Mouse (Mus musculus): ENCODE measurements at regions not wholly inside any gene's neighbourhood (a gene's known extent, or its start where the extent isn't known, plus 50 kb on each side); places are given as distances from the start of the nearest gene placed in this dataset.

- no peak overlapping the region for H3K9ac ChIP-seq (ENCODE audit: low read depth, low read length)
- no peak overlapping the region for H3K4me3 ChIP-seq (ENCODE audit: low read depth, low read length)
- no peaks in the 10 kb centered on the region for H3K27me3 ChIP-seq (ENCODE audit: control insufficient read depth, insufficient read depth, low read depth, low read length)
- no peak for ATAC-seq
- no peak overlapping the region for H3K4me2 ChIP-seq (ENCODE audit: low read length)
- H3K27ac ChIP-seq (ENCODE audit: low read length): no peak overlapping the region
- no peaks in the 10 kb centered on the region for H3K4me1 ChIP-seq (ENCODE audit: control insufficient read depth, insufficient read depth, low read length)
- H3K36me3 ChIP-seq (ENCODE audit: control insufficient read depth, insufficient read depth, low read length): no peaks in the 10 kb centered on the region
- 93% methylated on average over 8 of the region's 8 CpGs for WGBS
- H3K9me3 ChIP-seq (replicated peaks; ENCODE audit: control insufficient read depth, low read length, poor library complexity, severe bottlenecking): no peaks in the 10 kb centered on the region
Measured at GRCm38 (mm10) chr7:37242476-37242875, 531.0 kb downstream of the Zfp536 start.

- no peaks in the 10 kb centered on the region for H3K4me1 ChIP-seq (ENCODE audit: control insufficient read depth, insufficient read depth, low read length)
- H3K4me3 ChIP-seq (ENCODE audit: low read depth, low read length): no peak overlapping the region
- no peaks in the 10 kb centered on the region for H3K27me3 ChIP-seq (ENCODE audit: control insufficient read depth, insufficient read depth, low read depth, low read length)
- H3K4me2 ChIP-seq (ENCODE audit: low read length): no peak overlapping the region
- no peak overlapping the region for H3K27ac ChIP-seq (ENCODE audit: low read length)
- WGBS: 87% methylated on average over 4 of the region's 4 CpGs
- no peak overlapping the region for H3K9ac ChIP-seq (ENCODE audit: low read depth, low read length)
- H3K36me3 ChIP-seq (ENCODE audit: control insufficient read depth, insufficient read depth, low read length): no peaks in the 10 kb centered on the region
- ATAC-seq: no peak
- no peaks in the 10 kb centered on the region for H3K9me3 ChIP-seq (replicated peaks; ENCODE audit: control insufficient read depth, low read length, poor library complexity, severe bottlenecking)
Measured at GRCm38 (mm10) chr7:37246156-37246555, 527.3 kb downstream of the Zfp536 start.

GRCm38 (mm10) chr7:37254431-37254830 lies 519.0 kb downstream of the Zfp536 start:
- H3K9me3 ChIP-seq (replicated peaks; ENCODE audit: control insufficient read depth, low read length, poor library complexity, severe bottlenecking): no peaks in the 10 kb centered on the region; the same call in 1 of the 2 replicates
- no peak overlapping the region for H3K4me2 ChIP-seq (ENCODE audit: low read length)
- WGBS: 84% methylated on average over 9 of the region's 9 CpGs
- no peak overlapping the region for H3K4me3 ChIP-seq (ENCODE audit: low read depth, low read length)
- H3K27me3 ChIP-seq (ENCODE audit: control insufficient read depth, insufficient read depth, low read depth, low read length): no peaks in the 10 kb centered on the region
- no peaks in the 10 kb centered on the region for H3K4me1 ChIP-seq (ENCODE audit: control insufficient read depth, insufficient read depth, low read length)
- H3K36me3 ChIP-seq (ENCODE audit: control insufficient read depth, insufficient read depth, low read length): no peaks in the 10 kb centered on the region
- H3K9ac ChIP-seq (ENCODE audit: low read depth, low read length): no peak overlapping the region
- ATAC-seq: no peak
- no peak overlapping the region for H3K27ac ChIP-seq (ENCODE audit: low read length)

- Histone ChIP-seq H3K27ac (ENCODE audit: low read length) (no peak overlapping the region), H3K4me3 (ENCODE audit: low read depth, low read length) (no peak overlapping the region), H3K9ac (ENCODE audit: low read depth, low read length) (no peak overlapping the region), H3K36me3 (ENCODE audit: control insufficient read depth, insufficient read depth, low read length) (no peaks in the 10 kb centered on the region), H3K27me3 (ENCODE audit: control insufficient read depth, insufficient read depth, low read depth, low read length) (no peaks in the 10 kb centered on the region), H3K4me2 (ENCODE audit: low read length) (no peak overlapping the region), H3K4me1 (ENCODE audit: control insufficient read depth, insufficient read depth, low read length) (no peaks in the 10 kb centered on the region), H3K9me3 (replicated peaks; ENCODE audit: control insufficient read depth, low read length, poor library complexity, severe bottlenecking) (no peaks in the 10 kb centered on the region; the same call in 1 of the 2 replicates)
- no peak for ATAC-seq
- WGBS: 63% methylated on average over 3 of the region's 3 CpGs
Measured at GRCm38 (mm10) chr7:37255840-37256239, 517.6 kb downstream of the Zfp536 start.

- H3K9me3 ChIP-seq (replicated peaks; ENCODE audit: control insufficient read depth, low read length, poor library complexity, severe bottlenecking): no peaks in the 10 kb centered on the region
- WGBS: 45% methylated on average over 6 of the region's 6 CpGs
- no peaks in the 10 kb centered on the region for H3K36me3 ChIP-seq (ENCODE audit: control insufficient read depth, insufficient read depth, low read length)
- no peaks in the 10 kb centered on the region for H3K4me1 ChIP-seq (ENCODE audit: control insufficient read depth, insufficient read depth, low read length)
- H3K9ac ChIP-seq (ENCODE audit: low read depth, low read length): no peak overlapping the region
- no peaks in the 10 kb centered on the region for H3K27me3 ChIP-seq (ENCODE audit: control insufficient read depth, insufficient read depth, low read depth, low read length)
- H3K27ac ChIP-seq (ENCODE audit: low read length): no peak overlapping the region
- ATAC-seq: no peak
- no peak overlapping the region for H3K4me3 ChIP-seq (ENCODE audit: low read depth, low read length)
- no peak overlapping the region for H3K4me2 ChIP-seq (ENCODE audit: low read length)
Measured at GRCm38 (mm10) chr7:37259293-37259692, 514.1 kb downstream of the Zfp536 start.

GRCm38 (mm10) chr7:37262846-37263245 lies 510.6 kb downstream of the Zfp536 start:
- Histone ChIP-seq H3K4me2 (ENCODE audit: low read length) (no peak overlapping the region), H3K9me3 (replicated peaks; ENCODE audit: control insufficient read depth, low read length, poor library complexity, severe bottlenecking) (no peaks in the 10 kb centered on the region; the same call in 1 of the 2 replicates), H3K4me1 (ENCODE audit: control insufficient read depth, insufficient read depth, low read length) (no peaks in the 10 kb centered on the region), H3K36me3 (ENCODE audit: control insufficient read depth, insufficient read depth, low read length) (no peaks in the 10 kb centered on the region), H3K27ac (ENCODE audit: low read length) (no peak overlapping the region), H3K9ac (ENCODE audit: low read depth, low read length) (no peak overlapping the region), H3K4me3 (ENCODE audit: low read depth, low read length) (no peak overlapping the region), H3K27me3 (ENCODE audit: control insufficient read depth, insufficient read depth, low read depth, low read length) (no peaks in the 10 kb centered on the region)
- ATAC-seq: no peak
- 45% methylated on average over 3 of the region's 3 CpGs for WGBS

- Histone ChIP-seq H3K4me3 (ENCODE audit: low read depth, low read length) (no peak overlapping the region), H3K27ac (ENCODE audit: low read length) (no peak overlapping the region), H3K9ac (ENCODE audit: low read depth, low read length) (no peak overlapping the region), H3K27me3 (ENCODE audit: control insufficient read depth, insufficient read depth, low read depth, low read length) (no peaks in the 10 kb centered on the region), H3K4me1 (ENCODE audit: control insufficient read depth, insufficient read depth, low read length) (no peaks in the 10 kb centered on the region), H3K9me3 (replicated peaks; ENCODE audit: control insufficient read depth, low read length, poor library complexity, severe bottlenecking) (no peaks in the 10 kb centered on the region; the same call in 1 of the 2 replicates), H3K4me2 (ENCODE audit: low read length) (no peak overlapping the region), H3K36me3 (ENCODE audit: control insufficient read depth, insufficient read depth, low read length) (no peaks in the 10 kb centered on the region)
- 79% methylated on average over 4 of the region's 4 CpGs for WGBS
- ATAC-seq: no peak
Measured at GRCm38 (mm10) chr7:37267404-37267803, 506.0 kb downstream of the Zfp536 start.

GRCm38 (mm10) chr7:37270841-37271240 lies 502.6 kb downstream of the Zfp536 start:
- 85% methylated on average over 3 of the region's 3 CpGs for WGBS
- Histone ChIP-seq H3K27me3 (ENCODE audit: control insufficient read depth, insufficient read depth, low read depth, low read length) (no peaks in the 10 kb centered on the region), H3K9me3 (replicated peaks; ENCODE audit: control insufficient read depth, low read length, poor library complexity, severe bottlenecking) (no peaks in the 10 kb centered on the region; the same call in 1 of the 2 replicates), H3K4me2 (ENCODE audit: low read length) (no peak overlapping the region), H3K4me3 (ENCODE audit: low read depth, low read length) (no peak overlapping the region), H3K36me3 (ENCODE audit: control insufficient read depth, insufficient read depth, low read length) (no peaks in the 10 kb centered on the region), H3K27ac (ENCODE audit: low read length) (no peak overlapping the region), H3K9ac (ENCODE audit: low read depth, low read length) (no peak overlapping the region), H3K4me1 (ENCODE audit: control insufficient read depth, insufficient read depth, low read length) (no peaks in the 10 kb centered on the region)
- ATAC-seq: no peak

- Histone ChIP-seq H3K4me3 (ENCODE audit: low read depth, low read length) (no peak overlapping the region), H3K9me3 (replicated peaks; ENCODE audit: control insufficient read depth, low read length, poor library complexity, severe bottlenecking) (no peaks in the 10 kb centered on the region), H3K4me1 (ENCODE audit: control insufficient read depth, insufficient read depth, low read length) (no peaks in the 10 kb centered on the region), H3K27ac (ENCODE audit: low read length) (no peak overlapping the region), H3K27me3 (ENCODE audit: control insufficient read depth, insufficient read depth, low read depth, low read length) (no peaks in the 10 kb centered on the region), H3K9ac (ENCODE audit: low read depth, low read length) (no peak overlapping the region), H3K36me3 (ENCODE audit: control insufficient read depth, insufficient read depth, low read length) (no peaks in the 10 kb centered on the region), H3K4me2 (ENCODE audit: low read length) (peak overlapping the region; percentile 32)
- 23% methylated on average over 5 of the region's 5 CpGs for WGBS
- no peak for ATAC-seq
Measured at GRCm38 (mm10) chr7:37290018-37290417, 483.4 kb downstream of the Zfp536 start.
